In genomic region chr9:98645750-98646149, GRCm38 (mm10) we compare ENCODE assay signal across 8 mouse cellular contexts. TPM values are rescaled to one million over a fixed set of nuclear protein-coding genes. Genes with fewer than 3 reads are reported as not detected.
A peak's percentile ranks its signal among the peaks of the same experiment; 100 is the strongest.
DNase-seq lines count a peak whose midpoint lies in the region; ATAC-seq and TF ChIP-seq lines count a peak whose summit lies in the region.

No protein-coding gene starts in this region.

- TF ChIP-seq CTCF in testis, adult 2 months (IDR thresholded peaks at IDR 0.05; ENCODE audit: control insufficient read depth, insufficient read depth, insufficient replicate concordance, low read depth, low read length), result peak; percentile 70; the same call in 1 of the 2 replicates

- no peak for ATAC-seq in liver, embryonic 11.5 days (replicated peaks; ENCODE audit: low FRiP score)
- ATAC-seq in midbrain, embryonic 16.5 days, result peak; percentile 68

- H3K4me2 ChIP-seq in liver, embryonic 11.5 days, result no peak overlapping the region
- H3K4me2 ChIP-seq in midbrain, embryonic 16.5 days (ENCODE audit: low read length), result no peak overlapping the region

- no peak overlapping the region for H3K4me3 ChIP-seq in liver, embryonic 11.5 days (ENCODE audit: low read depth, low read length)
- H3K4me3 ChIP-seq in midbrain, embryonic 16.5 days (ENCODE audit: low read depth, low read length), result no peak overlapping the region
- H3K4me3 ChIP-seq in testis, adult 2 months (ENCODE audit: control insufficient read depth, low read depth, low read length), result no peak overlapping the region

- 26% methylated on average over 4 of the region's 4 CpGs for WGBS in liver, embryonic 11.5 days
- whole genome bisulfite sequencing in midbrain, embryonic 16.5 days, result 26% methylated on average over 4 of the region's 4 CpGs

- peak; percentile 61 for DNase-seq in liver
- no peak for DNase-seq in liver, embryonic 11.5 days (ENCODE audit: low spot score)
- peak; percentile 91 for DNase-seq in cerebellum, postnatal 10 days
- peak; percentile 24 to 68 for DNase-seq in frontal cortex, postnatal 14 days (ENCODE audit: low spot score in 2 of 2)
- peak; percentile 20 for DNase-seq in kidney, adult 11 months
- DNase-seq in left cerebral cortex, postnatal 14 days (ENCODE audit: low spot score in 2 of 2), result peak; percentile 80 to 84

- H3K9ac ChIP-seq in liver, embryonic 11.5 days (ENCODE audit: low read depth, low read length), result no peak overlapping the region
- no peak overlapping the region for H3K9ac ChIP-seq in midbrain, embryonic 16.5 days (ENCODE audit: low read depth, low read length)

- intact Hi-C loops in left cerebral cortex, postnatal 14 days (cut with DNase I), result loop anchor here (2.0 to 5.0 kb wide), 3 partner anchors 163 to 317 kb away; no protein-coding TSS in a partner anchor

- no peaks in the 10 kb centered on the region for H3K27me3 ChIP-seq in liver, embryonic 11.5 days (replicated peaks; ENCODE audit: control insufficient read depth, insufficient read depth, low read length)
- H3K27me3 ChIP-seq in midbrain, embryonic 16.5 days (ENCODE audit: control insufficient read depth, insufficient read depth, low read depth, low read length), result no peaks in the 10 kb centered on the region
- H3K27me3 ChIP-seq in testis, adult 2 months (ENCODE audit: control insufficient read depth, insufficient read depth, low read length), result no peaks in the 10 kb centered on the region

- H3K27ac ChIP-seq in liver, embryonic 11.5 days (ENCODE audit: low read depth, low read length), result no peak overlapping the region
- no peak overlapping the region for H3K27ac ChIP-seq in midbrain, embryonic 16.5 days (ENCODE audit: low read length)
- H3K27ac ChIP-seq in testis, adult 2 months (ENCODE audit: control insufficient read depth, insufficient read depth, low read depth, low read length), result no peak overlapping the region

- H3K4me1 ChIP-seq in liver, embryonic 11.5 days (replicated peaks; ENCODE audit: control insufficient read depth, insufficient read depth, low read length), result no peaks in the 10 kb centered on the region
- H3K4me1 ChIP-seq in midbrain, embryonic 16.5 days (ENCODE audit: control insufficient read depth, insufficient read depth, low read length), result no peaks in the 10 kb centered on the region
- H3K4me1 ChIP-seq in testis, adult 2 months (ENCODE audit: control insufficient read depth, insufficient read depth, low read length), result peaks cover 7% of the 10 kb centered on the region; the same call in 1 of the 2 replicates

- no peaks in the 10 kb centered on the region for H3K36me3 ChIP-seq in liver, embryonic 11.5 days (ENCODE audit: control insufficient read depth, insufficient read depth, low read length)
- no peaks in the 10 kb centered on the region for H3K36me3 ChIP-seq in midbrain, embryonic 16.5 days (ENCODE audit: control insufficient read depth, insufficient read depth, low read length)
- H3K36me3 ChIP-seq in testis, adult 2 months (ENCODE audit: control insufficient read depth, insufficient read depth, low read length), result no peaks in the 10 kb centered on the region

- no peaks in the 10 kb centered on the region for H3K9me3 ChIP-seq in liver, embryonic 11.5 days (ENCODE audit: control insufficient read depth, low read length)
- H3K9me3 ChIP-seq in midbrain, embryonic 16.5 days (replicated peaks; ENCODE audit: control insufficient read depth, low read length, poor library complexity, severe bottlenecking), result no peaks in the 10 kb centered on the region

- no peak for TF ChIP-seq POLR2A in testis, adult 2 months (IDR thresholded peaks at IDR 0.05; ENCODE audit: control insufficient read depth, low read depth, low read length)

RNA-seq across cellular contexts. Expression of gene Mrps22, which starts 44.3 kb away (rescaled TPM):
- 85.4 and 96.5 TPM in 2 replicates for polyA plus RNA-seq in liver, embryonic 11.5 days (2014; fragmentation: Nextera tagmentation; extraction: Ambion mirVana)
- 10 to 100 TPM; 26.7 to 27.6 TPM for total RNA-seq in left cerebral cortex, postnatal 14 days (2021)
- polyA plus RNA-seq in midbrain, embryonic 16.5 days (2015; fragmentation: Nextera tagmentation; extraction: Ambion mirVana), result 50.4 and 54.1 TPM in 2 replicates
- 20.9 and 23.2 TPM in 2 replicates for polyA plus RNA-seq in testis, adult 2 months (2012; rRNA removed)
